Mouse (Mus musculus): Measurements from ENCODE around the gene Adprh.

Adprh gene

GRCm38 (mm10) chr16:38443721-38444464 is 8.6 kb downstream of the Adprh start:
- DNase-seq (ENCODE audit: low read depth, low spot score), result no peak

GRCm38 (mm10) chr16:38442216-38442615 is 10.3 kb downstream of the Adprh start:
- DNase-seq (ENCODE audit: low read depth, low spot score), result no peak

- DNase-seq (ENCODE audit: low read depth, low spot score), result no peak
Measured at GRCm38 (mm10) chr16:38441611-38442010, 10.9 kb downstream of the Adprh start.

GRCm38 (mm10) chr16:38440403-38440802 is 12.1 kb downstream of the Adprh start:
- no peak for DNase-seq (ENCODE audit: low read depth, low spot score)

GRCm38 (mm10) chr16:38439190-38439589 is 13.3 kb downstream of the Adprh start:
- no peak for DNase-seq (ENCODE audit: low read depth, low spot score)

GRCm38 (mm10) chr16:38434295-38434795 is 18.2 kb downstream of the Adprh start:
- no peak for DNase-seq (ENCODE audit: low read depth, low spot score)

GRCm38 (mm10) chr16:38433514-38433913 is 19.0 kb downstream of the Adprh start:
- no peak for DNase-seq (ENCODE audit: low read depth, low spot score)

GRCm38 (mm10) chr16:38432498-38433425 is 19.7 kb downstream of the Adprh start, which contains the start of gene Pla1a:
Gene Pla1a (minus strand): TSS chr16:38433145.
- no peak for DNase-seq (ENCODE audit: low read depth, low spot score)

GRCm38 (mm10) chr16:38431446-38432185 is 20.9 kb downstream of the Adprh start:
- DNase-seq (ENCODE audit: low read depth, low spot score), result no peak

- no peak for DNase-seq (ENCODE audit: low read depth, low spot score)
Measured at GRCm38 (mm10) chr16:38425799-38426198, 26.7 kb downstream of the Adprh start.

GRCm38 (mm10) chr16:38425374-38425773 is 27.1 kb downstream of the Adprh start:
- no peak for DNase-seq (ENCODE audit: low read depth, low spot score)

- DNase-seq (ENCODE audit: low read depth, low spot score), result no peak
Measured at GRCm38 (mm10) chr16:38414953-38415352, 37.5 kb downstream of the Adprh start.

GRCm38 (mm10) chr16:38408416-38408815 is 44.1 kb downstream of the Adprh start:
- no peak for DNase-seq (ENCODE audit: low read depth, low spot score)

GRCm38 (mm10) chr16:38407584-38407983 is 44.9 kb downstream of the Adprh start:
- DNase-seq (ENCODE audit: low read depth, low spot score), result no peak

GRCm38 (mm10) chr16:38406708-38407107 is 45.8 kb downstream of the Adprh start:
- no peak for DNase-seq (ENCODE audit: low read depth, low spot score)

GRCm38 (mm10) chr16:38406293-38406692 is 46.2 kb downstream of the Adprh start:
- DNase-seq (ENCODE audit: low read depth, low spot score), result no peak

- no peak for DNase-seq (ENCODE audit: low read depth, low spot score)
Measured at GRCm38 (mm10) chr16:38403639-38404038, 48.9 kb downstream of the Adprh start.

- DNase-seq (ENCODE audit: low read depth, low spot score), result no peak
Measured at GRCm38 (mm10) chr16:38401468-38401867, 51.0 kb downstream of the Adprh start.

GRCm38 (mm10) chr16:38400311-38400960 is 52.1 kb downstream of the Adprh start:
- no peak for DNase-seq (ENCODE audit: low read depth, low spot score)

- peak; percentile 30 for DNase-seq (ENCODE audit: low read depth, low spot score)
Measured at GRCm38 (mm10) chr16:38399531-38400231, 52.8 kb downstream of the Adprh start.
